Mouse (Mus musculus) lung, postnatal 0 days (tissue): ENCODE results near the gene Pold3. TPM values are rescaled to one million over a fixed set of nuclear protein-coding genes. Genes with fewer than 3 reads are reported as not detected.

Source experiments
- ATAC-seq: fragments of 200-750 bp; cut with Nextera tagmentation; 2 replicates; pipeline ENCODE4 v1.8.0; 2017; ENCODE audit warnings: moderate library complexity
- DNase-seq: peaks from one replicate; pipeline ENCODE4 v3.0.0-alpha.2; 2016; ENCODE audit warnings: low spot score
- H3K27ac ChIP-seq: fragments of 300-500 bp; sonication (generic); 2 replicates; pipeline ENCODE4 v1.5.1; 2014; ENCODE audit warnings: antibody characterized with exemption, mild to moderate bottlenecking, low read length, mixed read lengths
- H3K27me3 ChIP-seq: fragments of 300-500 bp; sonication (generic); replicated peaks from 2 replicates; pipeline ENCODE4 v1.6.1; 2014; ENCODE audit warnings: low read length, mixed read lengths; ENCODE audit not compliant: insufficient read depth
- H3K36me3 ChIP-seq: fragments of 300-500 bp; sonication (generic); 2 replicates; pipeline ENCODE4 v1.6.1; 2014; ENCODE audit warnings: low read length, mixed read lengths; ENCODE audit not compliant: insufficient read depth
- H3K4me1 ChIP-seq: fragments of 300-500 bp; sonication (generic); 2 replicates; pipeline ENCODE4 v1.6.1; 2014; ENCODE audit warnings: antibody characterized with exemption, low read depth, low read length, mixed read lengths; ENCODE audit not compliant: insufficient read depth
- H3K4me2 ChIP-seq: fragments of 300-500 bp; sonication (generic); replicated peaks from 2 replicates; pipeline ENCODE4 v1.6.1; 2014; ENCODE audit warnings: low read depth, mild to moderate bottlenecking, low read length, moderate library complexity, mixed read lengths
- H3K4me3 ChIP-seq: fragments of 300-500 bp; sonication (generic); 2 replicates; pipeline ENCODE4 v1.5.1; 2014; ENCODE audit warnings: low read depth, low read length
- H3K9ac ChIP-seq: fragments of 300-500 bp; sonication (generic); replicated peaks from 2 replicates; pipeline ENCODE4 v1.6.1; 2014; ENCODE audit warnings: low read depth, mild to moderate bottlenecking
- H3K9me3 ChIP-seq: fragments of 300-500 bp; sonication (generic); 2 replicates; pipeline ENCODE4 v1.6.1; 2016; ENCODE audit warnings: low read length, mixed read lengths
- CTCF ChIP-seq: IDR thresholded peaks from 2 replicates; pipeline ENCODE4 v1.5.1; 2016; ENCODE audit warnings: antibody characterized with exemption, mild to moderate bottlenecking
- EP300 ChIP-seq: IDR thresholded peaks from 2 replicates; pipeline ENCODE4 v1.6.1; 2016; ENCODE audit warnings: antibody characterized with exemption, mild to moderate bottlenecking, control low read depth
- WGBS: fragments of 180-500 bp; shearing (Covaris S2); extraction: QIAGEN DNeasy Blood & Tissue Kit; methylation state at CpG from one replicate; pipeline ENCODE4 v1.1.7; 2014; 5-methylcytosine and 5-hydroxymethylcytosine counted together
- polyA plus RNA-seq: library from polyadenylated mRNA; unstranded; fragments of >200 nt; fragmentation: Nextera tagmentation; extraction: Ambion mirVana; gene quantifications from 2 replicates; pipeline ENCODE4 v1.2.1, GENCODE M21; 2015

The Pold3 gene
- polyA plus RNA-seq, 1 experiment from 2014 or later = 18.2 TPM

- no peak overlapping the region for H3K4me2 ChIP-seq
- 58% methylated on average over 4 of the region's 4 CpGs for whole genome bisulfite sequencing
- H3K4me1 ChIP-seq = no peaks in the 10 kb centered on the region; the same call in 1 of the 2 replicates
- no peaks in the 10 kb centered on the region for H3K27me3 ChIP-seq
- no peak for DNase-seq
- H3K9ac ChIP-seq = no peak overlapping the region
- H3K4me3 ChIP-seq = no peak overlapping the region
- no peak for TF ChIP-seq CTCF
- TF ChIP-seq EP300 = no peak
- no peaks in the 10 kb centered on the region for H3K36me3 ChIP-seq
- no peak overlapping the region for H3K27ac ChIP-seq
- no peak for ATAC-seq
- no peaks in the 10 kb centered on the region for H3K9me3 ChIP-seq
These were observed 36.3 kb upstream of the Pold3 start for GRCm38 (mm10) chr7:100157669-100158068.

- Histone ChIP-seq H3K4me2 (no peak overlapping the region), H3K4me1 (0 out of 2 replicates have a peak, but pooled peaks cover 3% of the 10 kb centered on the region), H3K4me3 (no peak overlapping the region), H3K27me3 (no peaks in the 10 kb centered on the region), H3K27ac (no peak overlapping the region), H3K36me3 (no peaks in the 10 kb centered on the region), H3K9me3 (no peaks in the 10 kb centered on the region), H3K9ac (no peak overlapping the region)
- ATAC-seq = no peak
- no peak for DNase-seq
- no peak for TF ChIP-seq EP300
- TF ChIP-seq CTCF = no peak
- 74% methylated on average over 11 of the region's 11 CpGs for WGBS
These were observed 29.3 kb upstream of the Pold3 start for GRCm38 (mm10) chr7:100150626-100151025.

- Histone ChIP-seq H3K4me2 (no peak overlapping the region), H3K27me3 (no peaks in the 10 kb centered on the region), H3K9ac (no peak overlapping the region), H3K4me1 (0 out of 2 replicates have a peak, but pooled peaks cover 3% of the 10 kb centered on the region), H3K36me3 (no peaks in the 10 kb centered on the region), H3K4me3 (no peak overlapping the region), H3K27ac (no peak overlapping the region), H3K9me3 (no peaks in the 10 kb centered on the region)
- TF ChIP-seq EP300 = no peak
- TF ChIP-seq CTCF = no peak
- ATAC-seq (no peak), DNase-seq (no peak)
- 58% methylated on average over 10 of the region's 10 CpGs for WGBS
These were observed 28.7 kb upstream of the Pold3 start for GRCm38 (mm10) chr7:100150086-100150485.

- H3K4me2 ChIP-seq = no peak overlapping the region
- no peak overlapping the region for H3K27ac ChIP-seq
- 81% methylated on average over 4 of the region's 4 CpGs for WGBS
- DNase-seq = no peak
- H3K4me3 ChIP-seq = no peak overlapping the region
- H3K27me3 ChIP-seq = no peaks in the 10 kb centered on the region
- no peak for ATAC-seq
- TF ChIP-seq CTCF (no peak), EP300 (no peak)
- no peak overlapping the region for H3K9ac ChIP-seq
- H3K36me3 ChIP-seq = no peaks in the 10 kb centered on the region
- 0 out of 2 replicates have a peak, but pooled peaks cover 3% of the 10 kb centered on the region for H3K4me1 ChIP-seq
- no peaks in the 10 kb centered on the region for H3K9me3 ChIP-seq
These were observed 27.2 kb upstream of the Pold3 start for GRCm38 (mm10) chr7:100148586-100148985.

GRCm38 (mm10) chr7:100140591-100140990, 19.2 kb upstream of the Pold3 start:
- no peak for TF ChIP-seq CTCF
- TF ChIP-seq EP300 = no peak
- no peaks in the 10 kb centered on the region for H3K9me3 ChIP-seq
- no peaks in the 10 kb centered on the region for H3K36me3 ChIP-seq
- no peak overlapping the region for H3K27ac ChIP-seq
- H3K9ac ChIP-seq = no peak overlapping the region
- H3K4me2 ChIP-seq = no peak overlapping the region
- no peaks in the 10 kb centered on the region for H3K4me1 ChIP-seq
- ATAC-seq (no peak), DNase-seq (no peak)
- H3K4me3 ChIP-seq = no peak overlapping the region
- no peaks in the 10 kb centered on the region for H3K27me3 ChIP-seq
- WGBS = 60% methylated on average over 1 of the region's 1 CpGs

- Histone ChIP-seq H3K27ac (no peak overlapping the region), H3K9ac (no peak overlapping the region), H3K9me3 (no peaks in the 10 kb centered on the region), H3K4me3 (no peak overlapping the region), H3K36me3 (no peaks in the 10 kb centered on the region), H3K4me2 (no peak overlapping the region), H3K4me1 (no peaks in the 10 kb centered on the region), H3K27me3 (no peaks in the 10 kb centered on the region)
- DNase-seq (no peak), ATAC-seq (no peak)
- TF ChIP-seq EP300 (no peak), CTCF (no peak)
- 97% methylated on average over 4 of the region's 4 CpGs for WGBS
These were observed 16.7 kb upstream of the Pold3 start for GRCm38 (mm10) chr7:100138075-100138474.

- no peak overlapping the region for H3K4me3 ChIP-seq
- no peak overlapping the region for H3K4me2 ChIP-seq
- no peaks in the 10 kb centered on the region for H3K4me1 ChIP-seq
- ATAC-seq (peak; percentile 43), DNase-seq (no peak)
- no peak overlapping the region for H3K9ac ChIP-seq
- H3K27ac ChIP-seq = no peak overlapping the region
- 36% methylated on average over 9 of the region's 9 CpGs for WGBS
- H3K36me3 ChIP-seq = no peaks in the 10 kb centered on the region
- no peaks in the 10 kb centered on the region for H3K27me3 ChIP-seq
- no peaks in the 10 kb centered on the region for H3K9me3 ChIP-seq
- no peak for TF ChIP-seq EP300
These were observed 15.7 kb upstream of the Pold3 start for GRCm38 (mm10) chr7:100137038-100137437.
